Mouse (Mus musculus) testis, adult 2 months (tissue): ENCODE measurements at regions not wholly inside any gene's neighbourhood (a gene's known extent, or its start where the extent isn't known, plus 50 kb on each side); places are given as distances from the start of the nearest gene placed in this dataset.

Source experiments
- H3K27ac ChIP-seq: fragments of 200-500 bp; 2 replicates; pipeline ENCODE4 v1.5.1; 2012; ENCODE audit warnings: low read depth, low read length; ENCODE audit not compliant: control insufficient read depth, insufficient read depth
- H3K27me3 ChIP-seq: fragments of 200-500 bp; 2 replicates; pipeline ENCODE4 v1.6.1; 2012; ENCODE audit warnings: mild to moderate bottlenecking, low read length, moderate library complexity; ENCODE audit not compliant: control insufficient read depth, insufficient read depth
- H3K36me3 ChIP-seq: fragments of 200-500 bp; 2 replicates; pipeline ENCODE4 v1.6.1; 2012; ENCODE audit warnings: mild to moderate bottlenecking, low read length; ENCODE audit not compliant: control insufficient read depth, insufficient read depth
- H3K4me1 ChIP-seq: fragments of 200-500 bp; 2 replicates; pipeline ENCODE4 v1.6.1; 2012; ENCODE audit warnings: low read length; ENCODE audit not compliant: control insufficient read depth, insufficient read depth
- H3K4me3 ChIP-seq: fragments of 200-500 bp; 2 replicates; pipeline ENCODE4 v1.5.1; 2012; ENCODE audit warnings: low read depth, mild to moderate bottlenecking, low read length, moderate library complexity, mixed read lengths; ENCODE audit not compliant: control insufficient read depth
- CTCF ChIP-seq: fragments of 200-500 bp; IDR thresholded peaks from 2 replicates; pipeline ENCODE4 v1.5.1; 2012; ENCODE audit warnings: low read depth, mild to moderate bottlenecking, inconsistent platforms, low read length, moderate library complexity; ENCODE audit not compliant: control insufficient read depth, insufficient read depth, insufficient replicate concordance
- POLR2A ChIP-seq: fragments of 200-500 bp; IDR thresholded peaks from 2 replicates; pipeline ENCODE4 v1.6.1; 2012; ENCODE audit warnings: low read depth, mild to moderate bottlenecking, inconsistent platforms, low read length, moderate library complexity; ENCODE audit not compliant: control insufficient read depth

DNA sequence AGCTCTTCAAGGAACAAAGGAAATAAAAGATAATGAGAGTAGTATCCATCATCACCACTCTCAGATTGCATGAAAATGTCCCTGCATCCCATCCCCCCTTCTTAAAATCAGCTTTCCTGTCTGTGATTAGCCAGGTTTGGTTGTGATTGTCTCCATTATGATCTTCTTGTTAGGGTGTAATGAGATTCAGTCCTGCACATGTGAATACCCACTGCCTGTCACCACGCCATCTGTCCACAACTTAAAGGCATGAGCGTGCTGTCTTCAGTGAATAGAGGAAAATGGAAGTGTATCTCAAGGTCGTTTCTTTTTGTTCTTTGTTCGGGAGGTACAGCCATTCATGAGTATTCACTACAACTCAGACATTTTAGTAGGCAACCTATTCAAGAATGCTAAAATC is 341.0 kb upstream of the Sphkap start:
- Histone ChIP-seq H3K27ac (no peak overlapping the region), H3K36me3 (no peaks in the 10 kb centered on the region), H3K27me3 (no peaks in the 10 kb centered on the region), H3K4me3 (no peak overlapping the region), H3K4me1 (no peaks in the 10 kb centered on the region)
- TF ChIP-seq CTCF (no peak), POLR2A (no peak)

DNA sequence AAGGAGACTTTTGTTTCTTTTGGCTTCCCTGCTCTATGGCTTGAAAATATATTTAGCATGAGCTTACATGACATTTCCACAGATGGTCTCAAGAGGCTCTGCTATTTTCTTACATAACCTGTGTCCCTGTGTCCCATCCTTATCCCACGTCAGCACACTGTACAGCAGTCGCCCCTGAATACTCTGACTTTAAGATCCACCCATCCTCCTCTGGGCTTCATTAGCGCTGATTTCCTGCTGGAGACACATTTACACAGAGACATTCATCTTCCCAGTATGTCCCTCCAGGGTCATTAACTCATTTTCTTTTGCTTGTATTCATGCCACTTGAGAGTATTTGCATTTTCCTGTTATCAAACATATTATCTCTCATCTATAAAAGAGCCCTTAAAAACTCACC is 340.1 kb upstream of the Sphkap start:
- H3K4me3 ChIP-seq = no peak overlapping the region
- TF ChIP-seq CTCF (no peak), POLR2A (no peak)
- no peaks in the 10 kb centered on the region for H3K27me3 ChIP-seq
- no peaks in the 10 kb centered on the region for H3K4me1 ChIP-seq
- H3K27ac ChIP-seq = no peak overlapping the region
- H3K36me3 ChIP-seq = no peaks in the 10 kb centered on the region

DNA sequence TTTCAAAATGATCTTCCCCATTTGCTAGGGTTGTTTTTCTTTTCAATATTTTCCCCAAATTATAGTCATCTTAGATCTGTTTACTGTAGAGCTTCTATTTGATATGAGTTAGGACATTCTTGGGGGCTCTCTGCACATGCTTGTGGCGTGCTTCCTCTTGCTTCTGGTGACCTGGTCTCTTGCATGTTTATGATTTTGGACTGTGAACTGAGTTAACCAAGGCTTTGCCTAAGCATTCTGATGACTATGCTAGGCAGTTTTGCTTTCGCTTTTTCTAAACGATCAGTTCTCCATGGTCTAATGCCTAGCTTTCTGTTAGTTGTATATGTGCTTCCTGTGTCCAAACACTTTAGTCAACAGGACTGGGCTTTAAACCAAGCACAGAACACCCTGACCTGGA is 339.4 kb upstream of the Sphkap start:
- no peaks in the 10 kb centered on the region for H3K27me3 ChIP-seq
- H3K4me1 ChIP-seq = no peaks in the 10 kb centered on the region
- no peaks in the 10 kb centered on the region for H3K36me3 ChIP-seq
- no peak overlapping the region for H3K4me3 ChIP-seq
- H3K27ac ChIP-seq = no peak overlapping the region
- TF ChIP-seq POLR2A = no peak
- TF ChIP-seq CTCF = no peak

DNA sequence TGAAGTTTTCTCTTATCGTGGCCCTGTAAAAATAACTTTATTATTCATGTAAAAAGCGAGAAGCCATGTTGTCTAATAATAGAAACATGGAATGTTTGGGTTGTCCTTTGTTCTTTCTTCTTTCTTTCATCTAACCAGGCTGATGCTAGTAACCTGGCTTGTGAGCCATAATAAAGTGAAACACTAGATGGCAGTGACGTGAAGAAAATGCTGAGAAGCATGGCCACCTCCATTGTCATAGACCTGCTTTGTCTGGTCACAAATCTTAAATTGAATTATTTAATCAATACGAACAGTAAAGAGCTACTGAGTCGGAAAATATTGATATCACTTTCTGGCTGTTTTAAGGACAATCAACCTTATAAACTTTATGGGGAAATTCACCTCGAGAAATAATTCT is 338.0 kb upstream of the Sphkap start:
- TF ChIP-seq CTCF (no peak), POLR2A (no peak)
- Histone ChIP-seq H3K27me3 (no peaks in the 10 kb centered on the region), H3K36me3 (no peaks in the 10 kb centered on the region), H3K4me1 (no peaks in the 10 kb centered on the region), H3K4me3 (no peak overlapping the region), H3K27ac (no peak overlapping the region)

DNA sequence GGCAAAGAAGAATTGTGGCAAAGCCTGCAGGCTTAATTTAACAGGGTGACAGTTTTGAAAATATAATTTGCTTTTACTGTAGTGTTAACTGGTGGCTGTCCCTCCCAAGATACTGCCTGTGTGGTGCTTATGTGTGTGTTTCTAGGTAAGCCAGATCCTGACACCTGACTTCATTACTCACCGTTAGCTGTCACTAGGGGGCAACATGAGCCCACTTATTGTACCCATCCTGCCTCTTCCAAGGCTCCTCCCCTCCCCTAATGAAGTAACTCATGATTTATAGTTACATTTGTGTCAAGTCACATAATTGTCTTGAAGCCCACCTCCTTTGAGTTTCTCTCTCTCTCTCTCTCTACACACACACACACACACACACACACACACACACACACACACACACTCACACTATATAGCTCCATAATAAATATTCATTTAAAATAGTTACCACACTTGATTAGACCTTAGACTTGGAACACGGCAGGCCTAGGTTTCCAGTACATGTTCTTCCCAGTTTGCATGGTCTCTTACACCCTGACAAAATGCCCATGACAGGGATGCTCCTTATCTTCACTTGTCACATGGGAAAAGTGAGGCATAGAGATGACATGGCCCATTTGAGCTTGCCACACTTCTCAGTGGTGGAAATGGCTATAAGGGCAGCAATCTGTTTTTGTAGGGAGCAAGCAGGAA is 328.6 kb upstream of the Sphkap start:
- Histone ChIP-seq H3K36me3 (no peaks in the 10 kb centered on the region), H3K4me3 (no peak overlapping the region), H3K27ac (no peak overlapping the region), H3K4me1 (no peaks in the 10 kb centered on the region), H3K27me3 (no peaks in the 10 kb centered on the region)
- no peak for TF ChIP-seq CTCF
- no peak for TF ChIP-seq POLR2A

DNA sequence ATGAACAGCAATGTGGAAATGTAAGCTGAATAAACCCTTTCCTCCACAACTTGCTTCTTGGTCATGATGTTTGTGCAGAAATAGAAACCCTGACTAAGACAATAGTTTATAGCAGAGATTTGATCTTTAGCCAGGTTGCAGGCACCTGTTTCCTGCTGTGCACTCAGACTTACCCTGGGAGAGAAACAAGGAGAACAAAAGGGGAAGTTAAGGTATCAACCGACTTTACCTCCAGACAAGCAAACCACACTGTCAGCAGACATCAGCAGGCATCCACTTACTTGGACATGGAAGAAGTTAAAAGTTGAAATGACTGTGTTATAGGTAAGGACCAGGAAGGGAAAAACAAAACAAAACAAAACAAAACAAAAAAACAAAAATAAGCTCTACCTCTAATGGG is 323.7 kb upstream of the Sphkap start:
- TF ChIP-seq CTCF (no peak), POLR2A (no peak)
- Histone ChIP-seq H3K36me3 (no peaks in the 10 kb centered on the region), H3K4me1 (no peaks in the 10 kb centered on the region), H3K27ac (no peak overlapping the region), H3K4me3 (no peak overlapping the region), H3K27me3 (no peaks in the 10 kb centered on the region)

DNA sequence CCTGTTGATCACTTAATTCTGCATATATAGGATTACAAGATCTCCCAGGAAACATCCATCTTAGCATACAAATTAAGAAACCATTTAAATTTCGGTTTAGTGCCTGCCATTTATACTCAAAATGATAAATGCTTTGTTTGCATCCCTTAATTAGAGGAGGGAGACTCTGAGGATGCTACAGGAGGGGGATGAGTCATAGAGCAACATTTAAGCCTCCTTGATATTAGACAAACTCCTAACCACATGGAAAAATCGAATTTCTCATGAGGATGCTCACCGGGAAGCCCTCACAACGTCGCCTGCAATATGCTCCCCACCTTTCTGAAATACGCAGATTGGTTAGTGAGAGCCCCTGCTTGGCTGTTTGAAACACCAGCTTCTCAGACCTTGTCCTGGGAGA is 320.8 kb upstream of the Sphkap start:
- H3K36me3 ChIP-seq = no peaks in the 10 kb centered on the region
- H3K27me3 ChIP-seq = no peaks in the 10 kb centered on the region
- H3K4me1 ChIP-seq = no peaks in the 10 kb centered on the region
- H3K4me3 ChIP-seq = no peak overlapping the region
- TF ChIP-seq POLR2A (no peak), CTCF (no peak)
- no peak overlapping the region for H3K27ac ChIP-seq

DNA sequence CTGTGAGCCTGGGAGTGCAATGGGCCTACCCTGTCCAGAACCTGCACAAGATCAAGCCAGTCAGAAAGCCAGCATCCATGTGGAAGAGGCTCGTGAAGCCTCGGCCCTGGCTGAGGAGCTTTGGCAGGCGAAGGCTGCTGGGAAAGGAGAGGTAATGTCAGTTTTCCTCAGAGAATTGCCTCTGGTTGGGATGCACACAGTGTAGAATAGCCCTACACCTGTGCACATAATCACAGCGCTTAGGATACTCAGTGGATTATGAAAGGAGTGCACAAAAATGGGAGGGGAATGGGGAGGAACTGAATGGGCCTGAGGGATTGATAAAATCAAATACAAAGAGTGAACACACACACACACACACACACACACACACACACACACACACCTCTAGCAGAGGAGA is 319.9 kb upstream of the Sphkap start:
- H3K27ac ChIP-seq = no peak overlapping the region
- TF ChIP-seq POLR2A (no peak), CTCF (no peak)
- no peaks in the 10 kb centered on the region for H3K4me1 ChIP-seq
- no peak overlapping the region for H3K4me3 ChIP-seq
- H3K36me3 ChIP-seq = no peaks in the 10 kb centered on the region
- no peaks in the 10 kb centered on the region for H3K27me3 ChIP-seq
